Mouse (Mus musculus) layer of hippocampus, postnatal 36 days (tissue): ENCODE measurements around the gene Gm17078. TPM values are rescaled to one million over a fixed set of nuclear protein-coding genes. Genes with fewer than 3 reads are reported as not detected.
A peak's percentile ranks its signal among the peaks of the same experiment; 100 is the strongest.
"Not testable (repeated sequence)": the region's sequence is repeated elsewhere in the genome, so short reads cannot be mapped to it uniquely, and the experiment has no call there.

Experiments
- DNase-seq, 2 experiments: peaks; one replicate each; pipeline ENCODE4 v3.0.0; 2022
- total RNA-seq, 2 experiments: library from RNA; stranded (reverse); gene quantifications; 2 replicates each; pipeline ENCODE4 v1.2.3; 2021

Gm17078 gene
- not detected for total RNA-seq

- DNase-seq: no peak
Observed at GRCm38 (mm10) chr14:51611210-51611609, at the start of gene Gm17078. Gene Gm17078, minus strand, starts transcription at chr14:51611310.

- DNase-seq: not testable (repeated sequence)
Observed at GRCm38 (mm10) chr14:51635566-51635965, 24.5 kb upstream of the Gm17078 start, which contains the start of gene Gm4181. Gene Gm4181, minus strand, starts transcription at chr14:51635666.

- peak; percentile 3 to 12 for DNase-seq
Observed at GRCm38 (mm10) chr14:51632426-51632825, 21.3 kb upstream of the Gm17078 start.

- DNase-seq: not testable (repeated sequence)
Observed at GRCm38 (mm10) chr14:51592039-51592438, 19.1 kb downstream of the Gm17078 start, which contains the start of gene Gm17174. Gene Gm17174, minus strand, starts transcription at chr14:51592139.

GRCm38 (mm10) chr14:51573963-51574362 is 37.1 kb downstream of the Gm17078 start, which contains the start of gene Gm17175:
Gene Gm17175, minus strand, starts transcription at chr14:51574063.
- DNase-seq: not testable (repeated sequence)

Other genes with a start within 250 kb of the Gm17078 start
- not detected for gene Gm7247, start 249.6 kb downstream of the Gm17078 start, total RNA-seq
- not detected for gene Vmn2r88, start 200.5 kb downstream of the Gm17078 start, total RNA-seq
- gene Vmn2r89, start 159.5 kb downstream of the Gm17078 start, total RNA-seq: not detected
- not detected for gene Gm5622, start 58.5 kb downstream of the Gm17078 start, total RNA-seq
- gene Gm17175, start 37.2 kb downstream of the Gm17078 start, total RNA-seq: not detected
- not detected for gene Gm17174, start 19.2 kb downstream of the Gm17078 start, total RNA-seq
- gene Gm4181, start 24.4 kb upstream of the Gm17078 start, total RNA-seq: not detected
- not detected for gene Gm17079, start 84.2 kb upstream of the Gm17078 start, total RNA-seq
- gene Gm5800, start 105.9 kb upstream of the Gm17078 start, total RNA-seq: not detected
- gene Ang4, start 162.3 kb upstream of the Gm17078 start, total RNA-seq: not detected
- gene AY358078, start 188.7 kb upstream of the Gm17078 start, total RNA-seq: not detected
- gene Ear6, start 242.4 kb upstream of the Gm17078 start, total RNA-seq: not detected